In the genomic region with DNA sequence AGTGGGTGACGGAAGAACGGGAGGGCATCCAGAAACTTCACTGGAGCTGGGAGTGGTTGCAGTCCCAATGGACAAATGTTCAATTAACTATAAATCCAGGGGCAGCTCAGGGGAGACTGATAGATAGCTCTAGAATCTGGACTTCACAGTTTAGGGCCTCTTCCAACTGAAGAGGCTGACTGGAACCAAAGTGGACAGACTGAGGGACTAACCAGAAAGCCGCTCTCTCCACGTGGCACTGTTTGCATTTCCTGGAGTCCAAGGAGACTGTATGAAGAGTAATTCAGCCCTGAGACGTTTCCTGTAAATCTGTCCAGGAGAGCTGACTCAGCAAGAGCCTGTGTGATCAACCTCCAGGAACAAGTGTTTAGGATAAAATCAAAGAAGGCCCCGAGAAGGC, we compare ENCODE assay signal across 38 mouse cellular contexts. TPM values are rescaled to one million over a fixed set of nuclear protein-coding genes. Genes with fewer than 3 reads are reported as not detected.
DNase-seq lines count a peak whose midpoint lies in the region; ATAC-seq and TF ChIP-seq lines count a peak whose summit lies in the region.
"Had no signal": no experiment of that assay in that cellular context is flagged by ENCODE, and none has a peak within 500 bp of the region (broad histone marks: within the 10 kb centered on the region; RNA-seq: fewer than 3 reads in every experiment).

No protein-coding gene starts in this region.

- H3K4me3 ChIP-seq in heart, embryonic 10.5 days, result no peak overlapping the region
- no peak overlapping the region for H3K4me3 ChIP-seq in heart, embryonic 15.5 days
- no peak overlapping the region for H3K4me3 ChIP-seq in neural tube, embryonic 13.5 days
- H3K4me3 ChIP-seq in neural tube, embryonic 15.5 days (replicated peaks), result no peak overlapping the region
- no peak overlapping the region for H3K4me3 ChIP-seq in left cerebral cortex, adult 2 months
- H3K4me3 ChIP-seq: embryonic facial prominence, embryonic 13.5 days; forebrain, embryonic 10.5 days; forebrain, embryonic 15.5 days; lung, embryonic 15.5 days; megakaryocyte, embryonic 14.5 days; midbrain, embryonic 13.5 days; stomach, embryonic 15.5 days had no signal

- no peaks in the 10 kb centered on the region for H3K36me3 ChIP-seq in heart, embryonic 10.5 days
- no peaks in the 10 kb centered on the region for H3K36me3 ChIP-seq in heart, embryonic 15.5 days
- H3K36me3 ChIP-seq in neural tube, embryonic 13.5 days, result no peaks in the 10 kb centered on the region
- no peaks in the 10 kb centered on the region for H3K36me3 ChIP-seq in neural tube, embryonic 15.5 days
- H3K36me3 ChIP-seq: embryonic facial prominence, embryonic 13.5 days; forebrain, embryonic 10.5 days; forebrain, embryonic 15.5 days; lung, embryonic 15.5 days; midbrain, embryonic 13.5 days; stomach, embryonic 15.5 days had no signal

- peaks cover 23% of the 10 kb centered on the region for H3K4me1 ChIP-seq in heart, embryonic 10.5 days
- peaks cover 20% of the 10 kb centered on the region for H3K4me1 ChIP-seq in heart, embryonic 15.5 days (replicated peaks)
- peaks cover 18% of the 10 kb centered on the region for H3K4me1 ChIP-seq in neural tube, embryonic 13.5 days (replicated peaks)
- H3K4me1 ChIP-seq in neural tube, embryonic 15.5 days, result peaks cover 14% of the 10 kb centered on the region
- H3K4me1 ChIP-seq: embryonic facial prominence, embryonic 13.5 days had no signal

- TF ChIP-seq CTCF in left cerebral cortex, adult 2 months (IDR thresholded peaks at IDR 0.05), result no peak

- no peak for ATAC-seq in heart, embryonic 15.5 days (replicated peaks; ENCODE audit: insufficient number of reproducible peaks, insufficient read depth, low FRiP score, low read depth)
- no peak for ATAC-seq in neural tube, embryonic 13.5 days (ENCODE audit: low read depth)
- no peak for ATAC-seq in neural tube, embryonic 15.5 days (ENCODE audit: low FRiP score)
- ATAC-seq: forebrain, embryonic 15.5 days; midbrain, embryonic 13.5 days had no signal

- 51% methylated on average over 6 of the region's 6 CpGs for WGBS in heart, embryonic 10.5 days
- WGBS in heart, embryonic 15.5 days, result 37% methylated on average over 6 of the region's 6 CpGs
- WGBS in neural tube, embryonic 13.5 days, result 57% methylated on average over 6 of the region's 6 CpGs
- 51% methylated on average over 6 of the region's 6 CpGs for WGBS in neural tube, embryonic 15.5 days

- no peak overlapping the region for H3K9ac ChIP-seq in heart, embryonic 15.5 days
- no peak overlapping the region for H3K9ac ChIP-seq in neural tube, embryonic 13.5 days
- H3K9ac ChIP-seq in neural tube, embryonic 15.5 days (replicated peaks), result no peak overlapping the region
- H3K9ac ChIP-seq: embryonic facial prominence, embryonic 13.5 days; forebrain, embryonic 15.5 days; hindbrain, embryonic 14.5 days; liver, embryonic 14.5 days; lung, embryonic 15.5 days; midbrain, embryonic 13.5 days; stomach, embryonic 15.5 days had no signal

- H3K4me2 ChIP-seq in heart, embryonic 15.5 days, result no peak overlapping the region
- H3K4me2 ChIP-seq in neural tube, embryonic 13.5 days, result no peak overlapping the region
- H3K4me2 ChIP-seq in neural tube, embryonic 15.5 days, result no peak overlapping the region
- H3K4me2 ChIP-seq: embryonic facial prominence, embryonic 13.5 days; forebrain, embryonic 15.5 days; hindbrain, embryonic 14.5 days; lung, embryonic 15.5 days; midbrain, embryonic 13.5 days; stomach, embryonic 15.5 days had no signal

- H3K27me3 ChIP-seq in heart, embryonic 10.5 days (ENCODE audit: insufficient read depth, poor library complexity, severe bottlenecking), result no peaks in the 10 kb centered on the region
- H3K27me3 ChIP-seq in heart, embryonic 15.5 days, result no peaks in the 10 kb centered on the region
- no peaks in the 10 kb centered on the region for H3K27me3 ChIP-seq in neural tube, embryonic 13.5 days
- H3K27me3 ChIP-seq in neural tube, embryonic 15.5 days (replicated peaks), result no peaks in the 10 kb centered on the region
- H3K27me3 ChIP-seq: embryonic facial prominence, embryonic 13.5 days; forebrain, embryonic 15.5 days; lung, embryonic 15.5 days; midbrain, embryonic 13.5 days; stomach, embryonic 15.5 days had no signal

- no peaks in the 10 kb centered on the region for H3K9me3 ChIP-seq in heart, embryonic 10.5 days
- H3K9me3 ChIP-seq in heart, embryonic 15.5 days (replicated peaks), result no peaks in the 10 kb centered on the region
- no peaks in the 10 kb centered on the region for H3K9me3 ChIP-seq in neural tube, embryonic 13.5 days
- H3K9me3 ChIP-seq in neural tube, embryonic 15.5 days (replicated peaks), result no peaks in the 10 kb centered on the region
- H3K9me3 ChIP-seq: embryonic facial prominence, embryonic 13.5 days; forebrain, embryonic 10.5 days; forebrain, embryonic 15.5 days; lung, embryonic 15.5 days; midbrain, embryonic 13.5 days; stomach, embryonic 15.5 days had no signal

- H3K27ac ChIP-seq in heart, embryonic 10.5 days, result peak overlapping the region; percentile 42; the same call in 1 of the 2 replicates
- H3K27ac ChIP-seq in heart, embryonic 15.5 days, result peak overlapping the region; percentile 85
- H3K27ac ChIP-seq in neural tube, embryonic 13.5 days (replicated peaks), result 0 out of 2 replicates have a peak overlapping the region, but pooled peaks have one; percentile 23
- no peak overlapping the region for H3K27ac ChIP-seq in neural tube, embryonic 15.5 days (replicated peaks)
- H3K27ac ChIP-seq in left cerebral cortex, adult 2 months, result no peak overlapping the region
- H3K27ac ChIP-seq: embryonic facial prominence, embryonic 13.5 days; forebrain, embryonic 10.5 days; forebrain, embryonic 15.5 days; hindbrain, embryonic 14.5 days; liver, embryonic 14.5 days; lung, embryonic 15.5 days; midbrain, embryonic 13.5 days; stomach, embryonic 15.5 days had no signal

- intact Hi-C loops in left cerebral cortex, adult 2 months (cut with DNase I), result no loop called here

- no peak for DNase-seq in heart, embryonic 10.5 days (ENCODE audit: low spot score)
- no peak for DNase-seq in heart, adult 8-10 months (ENCODE audit: low spot score)
- no peak for DNase-seq in heart, adult 18-20 months
- no peak for DNase-seq in left cerebral cortex, adult 2 months (ENCODE audit: extremely low spot score in 1 of 2, low spot score in 2 of 2)
- DNase-seq: adrenal gland, adult 2 months; adrenal gland, postnatal 36 days; cerebellum, adult 18-20 months; cerebellum, postnatal 10 days; kidney, adult 11 months; kidney, postnatal 14 days; layer of hippocampus, adult 9-11 months; liver; lung, postnatal 4 days; right cerebral cortex, postnatal 25 days; thymus, adult 18-20 months; thymus, postnatal 25 days had no signal

RNA-seq across cellular contexts. Expression of a gene that starts 46.4 kb away (rescaled TPM):
- not detected in 2 replicates for polyA plus RNA-seq in heart, embryonic 10.5 days (2016; fragmentation: Nextera tagmentation; extraction: Ambion mirVana)
- not detected for total RNA-seq in heart, adult 8-10 months (2022)
- not detected in 2 replicates for polyA plus RNA-seq in heart, embryonic 15.5 days (2015; fragmentation: Nextera tagmentation; extraction: Ambion mirVana)
- total RNA-seq in heart, adult 18-20 months (2021), result not detected
- not detected in 2 replicates for polyA plus RNA-seq in neural tube, embryonic 13.5 days (2015; fragmentation: Nextera tagmentation; extraction: Ambion mirVana)
- 0.09 TPM in 1 of 2 replicates, not detected in the other for polyA plus RNA-seq in neural tube, embryonic 15.5 days (2015; fragmentation: Nextera tagmentation; extraction: Ambion mirVana)
- not detected for total RNA-seq in left cerebral cortex, adult 2 months (2021)
- total RNA-seq: adrenal gland, adult 2 months; adrenal gland, postnatal 36 days; common myeloid progenitor, adult 5-6 weeks; gastrocnemius, adult 18-20 months; gastrocnemius, postnatal 4 days; hematopoietic stem cell, adult 5-6 weeks; left cerebral cortex, postnatal 14 days; monocyte, adult 5-6 weeks; neutrophil, adult 5-6 weeks had no signal
- polyA plus RNA-seq: adrenal gland, adult 2 months; brain, embryonic 14.5 days; embryonic facial prominence, embryonic 13.5 days; forebrain, embryonic 10.5 days; forebrain, embryonic 15.5 days; frontal cortex, adult 2 months; kidney, embryonic 14.5 days; liver, embryonic 14.5 days; midbrain, embryonic 13.5 days had no signal

Comparison
In these comparisons a context has a peak if more than half of its experiments do, and no peak if none do; other contexts are left out.
1. H3K27ac ChIP-seq: peak in heart, embryonic 10.5 days (single experiment), heart, embryonic 15.5 days (single experiment) and neural tube, embryonic 13.5 days (single experiment); none in neural tube, embryonic 15.5 days (single experiment) and left cerebral cortex, adult 2 months (single experiment).